Mouse (Mus musculus): ENCODE results near the gene Tmem131. TPM values are rescaled to one million over a fixed set of nuclear protein-coding genes. Genes with fewer than 3 reads are reported as not detected.

Gene Tmem131
- polyA plus RNA-seq, 1 experiment from 2014 or later = 8.0 TPM

DNA sequence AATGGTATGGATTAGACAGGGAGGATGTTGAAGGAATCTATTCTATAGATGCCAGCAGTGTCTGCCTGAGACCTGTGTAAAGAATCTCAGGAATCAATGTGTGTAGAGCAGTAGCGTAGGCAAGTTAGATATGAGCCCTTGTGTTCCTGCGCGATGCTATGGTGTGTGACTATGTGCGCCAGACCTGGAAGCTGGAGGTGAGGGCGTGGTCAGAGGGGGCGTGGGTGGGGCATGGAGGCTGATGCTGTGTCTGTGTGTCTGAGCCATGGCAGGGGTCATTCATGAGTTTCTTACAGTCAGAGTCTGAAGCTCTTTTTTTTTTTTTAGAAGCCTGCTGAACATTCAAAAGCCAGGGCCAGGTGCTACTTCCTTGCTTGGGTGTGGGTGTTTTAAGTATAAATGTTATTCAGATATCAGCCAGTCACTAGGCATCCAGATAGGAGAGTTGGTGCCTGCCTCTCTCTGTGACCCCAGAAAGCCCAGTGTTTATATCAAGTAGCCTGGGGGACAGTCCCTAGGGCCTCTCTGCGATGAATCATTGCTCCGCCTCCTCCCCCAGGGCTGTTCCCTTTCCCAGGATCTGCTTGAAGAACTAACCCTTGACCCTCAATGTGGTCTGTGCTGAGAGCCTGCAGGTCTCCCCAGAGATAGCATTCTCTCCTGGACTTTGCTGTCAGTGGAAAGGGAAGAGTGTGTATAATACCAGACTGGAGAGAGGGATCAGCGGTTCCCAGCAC, 171.1 kb downstream of the Tmem131 start:
- Histone ChIP-seq H3K9me3 (replicated peaks) (no peaks in the 10 kb centered on the region), H3K9ac (no peak overlapping the region), H3K4me1 (replicated peaks) (no peaks in the 10 kb centered on the region), H3K4me3 (replicated peaks) (no peak overlapping the region), H3K27me3 (peaks cover 18% of the 10 kb centered on the region), H3K36me3 (replicated peaks) (no peaks in the 10 kb centered on the region), H3K4me2 (no peak overlapping the region), H3K27ac (replicated peaks) (no peak overlapping the region)
- no peak for ATAC-seq (ENCODE audit: insufficient read depth)
- 69% methylated on average over 9 of the region's 9 CpGs for WGBS (ENCODE audit: insufficient replicate concordance)

DNA sequence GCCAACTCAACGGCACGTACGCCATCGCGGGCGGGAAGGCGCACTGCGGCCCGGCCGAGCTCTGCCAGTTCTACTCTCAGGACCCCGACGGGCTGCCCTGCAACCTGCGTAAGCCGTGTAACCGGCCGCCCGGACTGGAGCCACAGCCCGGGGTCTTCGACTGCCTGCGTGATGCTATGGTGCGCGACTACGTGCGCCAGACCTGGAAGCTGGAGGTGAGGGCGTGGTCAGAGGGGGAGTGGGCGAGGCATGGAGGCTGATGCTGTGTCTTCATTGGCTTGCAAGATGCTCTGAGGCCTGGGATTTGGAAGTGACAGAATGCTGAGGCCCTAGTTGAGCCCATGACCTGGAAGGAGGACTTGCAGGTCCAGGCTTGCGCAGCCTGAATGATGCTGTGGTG, 172.5 kb downstream of the Tmem131 start:
- 21% methylated on average over 27 of the region's 27 CpGs for WGBS (ENCODE audit: insufficient replicate concordance)
- Histone ChIP-seq H3K9me3 (replicated peaks) (no peaks in the 10 kb centered on the region), H3K27me3 (peaks cover 18% of the 10 kb centered on the region), H3K27ac (replicated peaks) (no peak overlapping the region), H3K4me3 (replicated peaks) (no peak overlapping the region), H3K4me1 (replicated peaks) (no peaks in the 10 kb centered on the region), H3K9ac (no peak overlapping the region), H3K4me2 (peak overlapping the region; percentile 23), H3K36me3 (replicated peaks) (no peaks in the 10 kb centered on the region)
- ATAC-seq (ENCODE audit: insufficient read depth) = no peak

DNA sequence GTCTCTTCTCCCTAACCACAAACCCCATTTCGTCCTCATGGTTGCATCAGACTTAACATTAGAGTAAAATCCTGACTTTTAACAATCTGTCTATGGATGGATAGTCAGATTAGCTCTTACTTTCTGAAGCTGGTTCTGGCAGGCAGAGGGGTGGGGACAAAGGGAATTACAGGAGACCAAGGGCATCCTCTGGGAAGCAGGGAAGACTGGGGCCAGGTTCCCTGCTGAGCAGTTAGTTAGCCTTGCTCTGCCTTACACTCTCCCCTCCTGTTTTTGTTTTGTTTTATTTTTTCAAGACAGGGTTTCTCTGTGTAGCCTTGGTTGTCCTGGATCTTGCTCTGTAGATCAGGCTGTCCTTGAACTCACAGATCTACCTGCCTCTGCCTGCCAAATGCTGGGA, 173.5 kb downstream of the Tmem131 start:
- Histone ChIP-seq H3K9me3 (replicated peaks) (no peaks in the 10 kb centered on the region), H3K27me3 (peaks cover 18% of the 10 kb centered on the region), H3K9ac (no peak overlapping the region), H3K27ac (replicated peaks) (no peak overlapping the region), H3K4me3 (replicated peaks) (no peak overlapping the region), H3K4me2 (no peak overlapping the region), H3K36me3 (replicated peaks) (no peaks in the 10 kb centered on the region), H3K4me1 (replicated peaks) (no peaks in the 10 kb centered on the region)
- 46% methylated on average over 1 of the region's 1 CpGs for WGBS (ENCODE audit: insufficient replicate concordance)
- no peak for ATAC-seq (ENCODE audit: insufficient read depth)

- Histone ChIP-seq H3K27ac (replicated peaks) (no peak overlapping the region), H3K9ac (no peak overlapping the region), H3K27me3 (peaks cover 18% of the 10 kb centered on the region), H3K4me3 (replicated peaks) (no peak overlapping the region), H3K9me3 (replicated peaks) (no peaks in the 10 kb centered on the region), H3K4me2 (no peak overlapping the region), H3K36me3 (replicated peaks) (no peaks in the 10 kb centered on the region), H3K4me1 (replicated peaks) (no peaks in the 10 kb centered on the region)
- WGBS (ENCODE audit: insufficient replicate concordance) = 59% methylated on average over 5 of the region's 5 CpGs
- ATAC-seq (ENCODE audit: insufficient read depth) = no peak
Observed at GRCm38 (mm10) chr1:36768786-36769185, 174.7 kb downstream of the Tmem131 start.

GRCm38 (mm10) chr1:36767321-36767720, 176.1 kb downstream of the Tmem131 start:
- Histone ChIP-seq H3K27me3 (peaks cover 18% of the 10 kb centered on the region), H3K4me1 (replicated peaks) (no peaks in the 10 kb centered on the region), H3K27ac (replicated peaks) (no peak overlapping the region), H3K9me3 (replicated peaks) (no peaks in the 10 kb centered on the region), H3K9ac (no peak overlapping the region), H3K4me2 (no peak overlapping the region), H3K4me3 (replicated peaks) (no peak overlapping the region), H3K36me3 (replicated peaks) (no peaks in the 10 kb centered on the region)
- no peak for ATAC-seq (ENCODE audit: insufficient read depth)
- 35% methylated on average over 10 of the region's 10 CpGs for WGBS (ENCODE audit: insufficient replicate concordance)

DNA sequence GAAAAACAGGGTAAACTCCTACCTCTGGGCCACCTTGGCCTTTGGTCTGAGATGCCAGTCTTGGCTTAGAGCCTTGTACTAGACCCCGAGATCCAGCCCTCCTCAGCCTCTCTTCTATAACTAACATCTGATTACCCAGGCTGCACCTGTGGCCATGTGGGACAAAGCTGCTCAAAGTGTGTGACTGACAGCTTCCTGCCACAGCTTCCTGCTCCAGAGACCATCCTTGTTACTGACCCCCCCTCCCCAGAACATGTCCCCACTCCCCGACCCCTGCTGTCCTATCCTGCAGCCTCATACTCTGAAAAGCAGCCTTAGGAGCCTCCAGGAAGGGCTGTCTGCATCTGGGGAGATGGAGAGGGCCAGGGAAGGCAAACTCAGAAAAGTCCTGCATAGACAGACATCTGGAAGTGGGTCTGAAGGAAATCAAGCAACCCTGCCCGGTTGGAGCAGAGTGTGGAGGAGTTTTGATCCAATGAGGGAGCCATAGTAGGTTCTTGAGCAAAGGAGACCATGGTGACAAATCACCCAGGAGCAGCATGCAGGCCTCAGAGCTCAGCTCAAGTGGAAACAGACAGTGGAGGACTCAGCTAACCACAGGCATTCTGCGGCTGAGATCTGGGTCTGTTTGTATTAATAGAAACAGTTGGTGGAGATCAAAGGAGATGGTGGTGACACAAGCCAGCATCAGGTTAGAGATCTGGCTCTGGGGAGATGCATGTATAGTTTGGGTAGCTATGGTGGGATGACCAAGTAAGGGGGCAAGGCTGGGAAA, 176.8 kb downstream of the Tmem131 start:
- peaks cover 18% of the 10 kb centered on the region for H3K27me3 ChIP-seq
- H3K27ac ChIP-seq (replicated peaks) = no peak overlapping the region
- no peak for ATAC-seq (ENCODE audit: insufficient read depth)
- H3K4me2 ChIP-seq = no peak overlapping the region
- no peak overlapping the region for H3K9ac ChIP-seq
- no peak overlapping the region for H3K4me3 ChIP-seq (replicated peaks)
- no peaks in the 10 kb centered on the region for H3K9me3 ChIP-seq (replicated peaks)
- 9% methylated on average over 4 of the region's 4 CpGs for WGBS (ENCODE audit: insufficient replicate concordance)
- H3K36me3 ChIP-seq (replicated peaks) = no peaks in the 10 kb centered on the region
- H3K4me1 ChIP-seq (replicated peaks) = no peaks in the 10 kb centered on the region

- 68% methylated on average over 11 of the region's 11 CpGs for whole genome bisulfite sequencing (ENCODE audit: insufficient replicate concordance)
- no peak within 1 kb of the TSS for H3K9ac ChIP-seq
- no peaks in the 10 kb centered on the region for H3K9me3 ChIP-seq (replicated peaks)
- H3K27ac ChIP-seq (replicated peaks) = no peak within 1 kb of the TSS
- H3K4me1 ChIP-seq (replicated peaks) = no peaks in the 10 kb centered on the region
- H3K27me3 ChIP-seq = no peaks in the 10 kb centered on the region
- no peaks in the 10 kb centered on the region for H3K36me3 ChIP-seq (replicated peaks)
- ATAC-seq (ENCODE audit: insufficient read depth) = no peak
- no peak within 1 kb of the TSS for H3K4me3 ChIP-seq (replicated peaks)
- no peak within 1 kb of the TSS for H3K4me2 ChIP-seq
Observed at GRCm38 (mm10) chr1:36761568-36761967, 181.9 kb downstream of the Tmem131 start, which contains the start of gene Zap70. Gene Zap70 (plus strand): TSS chr1:36761798.

- Histone ChIP-seq H3K4me2 (no peak overlapping the region), H3K9ac (no peak overlapping the region), H3K4me1 (replicated peaks) (no peaks in the 10 kb centered on the region), H3K27ac (replicated peaks) (no peak overlapping the region), H3K9me3 (replicated peaks) (no peaks in the 10 kb centered on the region), H3K36me3 (replicated peaks) (no peaks in the 10 kb centered on the region), H3K4me3 (replicated peaks) (no peak overlapping the region), H3K27me3 (no peaks in the 10 kb centered on the region)
- WGBS (ENCODE audit: insufficient replicate concordance) = 53% methylated on average over 8 of the region's 8 CpGs
- no peak for ATAC-seq (ENCODE audit: insufficient read depth)
Observed at GRCm38 (mm10) chr1:36761061-36761460, 182.4 kb downstream of the Tmem131 start.

GRCm38 (mm10) chr1:36760401-36760800, 183.1 kb downstream of the Tmem131 start:
- no peak overlapping the region for H3K4me3 ChIP-seq (replicated peaks)
- no peaks in the 10 kb centered on the region for H3K9me3 ChIP-seq (replicated peaks)
- no peak overlapping the region for H3K27ac ChIP-seq (replicated peaks)
- H3K4me2 ChIP-seq = no peak overlapping the region
- no peaks in the 10 kb centered on the region for H3K27me3 ChIP-seq
- ATAC-seq (ENCODE audit: insufficient read depth) = no peak
- no peaks in the 10 kb centered on the region for H3K36me3 ChIP-seq (replicated peaks)
- H3K4me1 ChIP-seq (replicated peaks) = no peaks in the 10 kb centered on the region
- WGBS (ENCODE audit: insufficient replicate concordance) = 53% methylated on average over 9 of the region's 9 CpGs
- no peak overlapping the region for H3K9ac ChIP-seq

DNA sequence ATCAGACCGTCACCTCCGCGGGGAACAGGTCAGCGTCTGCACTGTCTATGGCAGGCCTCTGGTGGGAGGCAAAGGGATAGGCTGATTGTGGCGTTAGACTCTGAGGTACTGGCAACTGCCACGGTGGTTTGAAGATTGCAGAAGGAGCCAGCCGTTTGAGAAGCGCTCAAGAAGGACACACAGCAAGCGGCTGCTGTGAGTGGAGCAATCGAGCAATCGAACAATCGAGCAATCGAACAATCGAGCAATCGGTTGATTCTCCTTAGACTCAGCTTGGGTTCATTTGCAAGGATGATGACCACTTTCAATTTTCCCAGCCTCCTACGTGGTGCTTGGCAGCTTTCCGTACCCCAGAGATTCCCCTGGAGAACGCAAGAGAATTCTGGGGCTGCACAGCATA, 184.4 kb downstream of the Tmem131 start:
- H3K27ac ChIP-seq (replicated peaks) = no peak overlapping the region
- 68% methylated on average over 18 of the region's 18 CpGs for WGBS (ENCODE audit: insufficient replicate concordance)
- H3K9me3 ChIP-seq (replicated peaks) = no peaks in the 10 kb centered on the region
- H3K9ac ChIP-seq = no peak overlapping the region
- no peaks in the 10 kb centered on the region for H3K27me3 ChIP-seq
- no peaks in the 10 kb centered on the region for H3K36me3 ChIP-seq (replicated peaks)
- H3K4me1 ChIP-seq (replicated peaks) = no peaks in the 10 kb centered on the region
- H3K4me3 ChIP-seq (replicated peaks) = no peak overlapping the region
- no peak for ATAC-seq (ENCODE audit: insufficient read depth)
- no peak overlapping the region for H3K4me2 ChIP-seq

- no peaks in the 10 kb centered on the region for H3K27me3 ChIP-seq
- no peaks in the 10 kb centered on the region for H3K9me3 ChIP-seq (replicated peaks)
Observed at GRCm38 (mm10) chr1:36758553-36758952, 184.9 kb downstream of the Tmem131 start.

More at GRCm38 (mm10) chr1:36758553-36758952, 184.9 kb downstream of the Tmem131 start:
- H3K9ac ChIP-seq = no peak overlapping the region
- no peak overlapping the region for H3K4me2 ChIP-seq
- H3K27ac ChIP-seq (replicated peaks) = no peak overlapping the region
- no peaks in the 10 kb centered on the region for H3K36me3 ChIP-seq (replicated peaks)
- no peak overlapping the region for H3K4me3 ChIP-seq (replicated peaks)
- no peak for ATAC-seq (ENCODE audit: insufficient read depth)
- 75% methylated on average over 9 of the region's 9 CpGs for WGBS (ENCODE audit: insufficient replicate concordance)
- H3K4me1 ChIP-seq (replicated peaks) = no peaks in the 10 kb centered on the region

Data from liver, embryonic 15.5 days (tissue).